Mouse (Mus musculus): ENCODE measurements around the gene Pigg.

Pigg gene

GRCm38 (mm10) chr5:108359491-108359890 is 47.1 kb downstream of the Pigg start:
- no peak for DNase-seq

DNA sequence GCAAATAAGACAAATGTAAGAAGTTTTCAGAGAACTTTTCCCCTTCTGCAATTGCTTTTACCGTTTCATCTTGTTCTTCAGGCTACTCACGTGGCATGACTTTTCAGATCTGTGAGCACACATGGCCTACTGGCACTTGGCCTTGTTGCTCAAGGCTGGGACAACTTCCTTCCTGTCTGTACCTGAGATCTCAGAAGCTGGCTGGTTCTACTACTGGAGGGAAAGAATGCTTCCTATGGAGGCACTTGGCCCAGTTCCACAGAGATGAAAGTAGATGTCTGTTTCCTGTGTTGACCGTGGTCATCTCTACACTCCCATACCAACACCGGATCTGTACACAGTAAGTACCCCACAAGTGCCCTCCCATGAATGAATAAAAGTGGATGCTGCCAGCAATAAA is 47.8 kb downstream of the Pigg start:
- DNase-seq, result no peak

DNA sequence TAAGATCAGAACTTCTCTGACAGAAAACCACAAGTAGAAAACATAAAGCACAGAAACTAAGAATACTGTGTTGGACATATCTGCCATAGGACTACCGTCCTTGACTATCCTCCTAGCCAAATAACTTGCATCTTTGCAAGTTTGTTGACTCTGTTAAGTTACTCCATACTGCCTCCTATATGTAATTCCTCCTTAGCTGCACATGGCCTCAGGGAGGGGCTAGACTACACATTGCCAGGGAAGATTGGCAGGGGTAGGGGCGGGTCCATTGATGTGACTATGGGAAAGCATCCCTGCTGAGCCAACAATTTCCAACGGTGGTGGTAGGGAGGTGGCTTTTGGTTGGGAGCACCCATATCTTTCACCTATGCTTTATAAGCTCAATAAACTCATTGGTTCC is 49.9 kb downstream of the Pigg start:
- no peak for DNase-seq

DNA sequence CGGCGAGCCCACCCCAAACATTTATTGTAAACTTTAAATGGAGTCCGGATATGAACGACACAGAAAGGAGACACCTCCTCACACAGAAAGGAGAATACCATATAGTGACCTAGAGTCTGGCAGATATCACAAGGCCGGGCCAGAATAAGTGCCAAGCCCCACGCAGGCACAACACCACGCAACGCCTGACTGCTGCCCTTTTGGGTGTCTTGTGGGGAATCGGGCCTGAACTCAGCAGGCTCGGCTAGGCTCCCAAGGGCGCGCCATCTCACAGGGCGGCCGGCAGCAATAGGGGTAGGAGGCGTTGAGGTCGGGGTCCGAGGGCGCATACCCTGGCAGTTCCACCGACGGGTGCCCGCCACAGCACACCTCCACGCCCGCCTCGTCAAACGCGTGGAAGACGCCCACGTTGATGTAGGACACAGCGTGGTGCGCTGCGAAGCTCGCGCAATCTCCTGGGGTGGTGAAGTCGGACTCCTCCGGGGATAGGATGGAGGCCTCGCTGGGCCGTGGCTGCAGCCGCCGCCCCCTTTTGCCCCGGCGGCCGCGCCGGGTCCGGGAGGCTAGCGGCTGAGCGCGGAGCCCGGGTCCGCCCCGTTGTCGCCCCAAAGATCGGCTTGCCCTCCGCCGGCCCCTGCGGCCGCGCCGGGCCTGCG is 54.0 kb downstream of the Pigg start:
- peak; percentile 17 for DNase-seq

GRCm38 (mm10) chr5:108366984-108367841 is 54.8 kb downstream of the Pigg start:
- peak; percentile 60 for DNase-seq

GRCm38 (mm10) chr5:108367871-108368332 is 55.5 kb downstream of the Pigg start, which contains the start of gene Gm42517:
Gm42517 (minus strand) TSS chr5:108367922.
- peak; percentile 11 for DNase-seq

- DNase-seq, result no peak
Observed at GRCm38 (mm10) chr5:108368446-108368845, 56.0 kb downstream of the Pigg start.

DNA sequence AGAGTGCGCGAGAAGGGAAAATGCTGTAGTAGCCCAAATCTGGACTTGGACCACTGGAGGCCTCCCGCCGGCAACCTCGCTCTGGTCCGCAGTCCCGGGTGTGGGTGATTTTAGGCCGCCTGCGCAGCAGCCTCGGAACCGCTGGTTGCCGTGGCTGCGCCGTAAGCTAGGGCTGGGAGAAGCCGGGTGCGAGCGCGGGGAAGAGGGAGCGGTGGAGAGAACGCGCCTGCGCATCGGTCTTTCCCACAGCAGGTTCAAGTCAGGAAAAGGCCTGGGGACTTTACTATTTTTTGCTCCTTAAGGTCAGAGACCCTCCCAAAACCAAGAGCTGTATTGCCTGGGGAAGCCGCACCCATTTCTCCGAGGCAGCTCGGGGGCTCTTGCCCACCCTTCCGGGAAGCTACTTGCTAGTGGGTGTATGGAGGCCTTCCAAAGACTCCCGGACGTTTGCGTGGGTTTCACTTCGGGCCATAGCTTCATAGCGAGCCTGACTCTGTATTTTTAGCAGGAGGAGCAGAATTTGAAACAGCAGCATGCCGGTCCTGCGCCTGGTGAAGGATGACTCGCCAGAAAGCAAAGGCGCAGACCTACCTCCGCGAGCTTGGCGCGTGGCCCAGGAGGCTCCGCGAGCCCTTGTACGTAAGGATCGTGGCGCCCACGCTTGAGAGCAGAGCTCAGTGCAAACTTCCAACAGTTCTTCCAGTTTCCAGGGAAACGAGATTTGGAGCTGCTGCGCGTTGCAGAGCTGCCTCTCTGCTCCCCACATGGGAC is 56.6 kb downstream of the Pigg start:
- DNase-seq, result peak; percentile 35

GRCm38 (mm10) chr5:108369964-108370363 is 57.6 kb downstream of the Pigg start:
- DNase-seq, result no peak

DNA sequence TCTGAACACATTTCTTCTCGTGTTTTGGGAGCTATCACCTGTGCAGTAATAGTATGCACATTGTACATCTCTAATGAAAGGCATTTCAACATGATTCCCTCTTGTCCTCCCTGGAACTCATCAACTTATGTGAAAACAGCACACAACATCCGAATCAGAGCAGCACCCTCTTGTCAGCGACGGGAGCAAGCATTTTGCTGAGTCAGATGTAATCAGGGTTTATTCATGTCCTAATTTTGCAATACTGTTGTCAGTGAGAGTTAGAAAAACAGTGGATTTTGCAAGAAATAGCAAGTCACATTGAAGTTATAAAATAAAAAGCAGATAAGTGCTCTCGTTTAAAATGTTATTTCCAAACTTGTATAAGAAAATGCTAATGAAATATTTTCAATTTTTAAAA is 61.7 kb downstream of the Pigg start:
- no peak for DNase-seq

DNA sequence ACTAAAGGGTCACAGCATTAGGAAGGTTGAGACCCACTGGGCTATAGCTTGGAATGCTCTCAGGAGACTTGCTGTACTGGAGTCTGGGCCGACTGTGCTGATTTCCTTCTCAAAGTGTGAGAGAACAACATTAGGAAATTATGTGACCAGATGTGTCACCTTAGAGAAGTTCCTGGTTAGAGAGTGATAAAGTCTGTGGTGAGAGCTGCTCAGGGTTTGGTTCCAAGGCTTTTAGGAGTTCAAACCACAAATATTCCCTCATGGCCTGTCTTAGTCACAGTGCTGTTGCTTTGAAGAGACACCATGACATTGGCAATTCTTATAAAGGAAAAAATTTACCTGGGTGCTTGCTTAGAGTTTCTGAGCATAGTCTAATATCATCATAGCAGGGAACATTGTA is 63.6 kb downstream of the Pigg start:
- no peak for DNase-seq

- no peak for DNase-seq
Observed at GRCm38 (mm10) chr5:108378346-108378745, 65.9 kb downstream of the Pigg start.

DNA sequence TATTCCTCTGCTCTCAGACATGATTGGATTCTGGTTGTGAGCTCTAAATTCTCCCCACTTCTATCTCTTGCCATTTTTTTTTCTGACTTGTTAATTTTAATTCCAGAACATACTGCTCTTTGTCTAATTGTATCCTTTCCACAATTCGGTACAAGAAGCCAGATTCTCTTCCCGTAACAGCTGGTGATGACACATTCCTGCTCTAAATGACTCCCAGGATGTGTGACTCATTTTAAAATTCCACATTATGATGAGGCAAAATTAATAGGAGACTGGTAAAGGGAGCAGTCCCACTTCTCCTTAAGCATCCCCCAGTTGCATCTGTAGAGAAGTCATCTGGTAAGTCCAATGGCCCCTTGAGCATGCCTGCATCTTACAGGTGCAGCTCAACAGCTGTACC is 73.2 kb downstream of the Pigg start:
- no peak for DNase-seq

DNA sequence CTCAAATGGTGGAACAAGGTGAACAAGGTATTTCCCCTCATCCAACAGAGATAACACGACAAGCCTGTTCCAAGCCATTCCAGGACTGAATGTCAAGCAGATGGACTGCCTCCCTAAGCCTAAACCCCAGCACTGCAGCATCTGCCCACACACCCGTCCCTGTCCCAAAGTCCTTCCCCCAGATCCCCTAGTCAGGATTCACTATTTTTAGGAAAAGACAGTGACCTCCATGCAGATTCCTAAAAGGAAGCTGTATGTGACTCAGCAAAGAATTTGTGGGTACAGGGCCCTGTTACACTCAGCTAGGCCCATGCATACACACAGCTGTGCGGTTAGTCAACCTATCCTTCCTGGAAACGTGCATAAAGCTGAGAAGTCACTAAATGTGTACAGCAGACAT is 74.0 kb downstream of the Pigg start:
- no peak for DNase-seq

DNA sequence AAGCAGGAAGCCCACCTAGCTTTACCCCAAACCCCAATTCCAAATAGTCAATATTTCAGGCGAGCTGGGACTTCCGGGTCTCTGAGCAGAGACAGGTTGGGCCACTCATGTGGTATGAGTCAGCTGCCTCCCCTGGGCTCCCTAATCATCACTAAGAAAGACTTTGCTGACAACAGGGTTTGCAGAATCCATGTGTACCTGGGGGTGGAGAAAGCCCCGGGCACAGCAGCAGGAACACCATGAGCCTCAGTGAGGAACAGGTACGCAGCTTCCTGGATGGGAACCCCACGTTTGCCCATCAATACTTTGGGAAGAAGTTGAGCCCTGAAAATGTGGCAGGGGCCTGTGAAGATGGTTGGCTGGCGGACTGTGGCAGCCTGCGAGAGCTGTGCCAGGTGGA is 75.8 kb downstream of the Pigg start, which contains the start of gene Pde6b:
Gene Pde6b (plus strand): TSS at position 191 of the 400 bp plus-strand sequence.
- no peak for DNase-seq

GRCm38 (mm10) chr5:108389744-108390143 is 77.3 kb downstream of the Pigg start:
- DNase-seq, result no peak

Measured in kidney, postnatal 10 days (tissue).